In genomic region chr9:44119011-44119410, GRCm38 (mm10) we compare ENCODE assay signal across 9 mouse cellular contexts. TPM values are rescaled to one million over a fixed set of nuclear protein-coding genes. Genes with fewer than 3 reads are reported as not detected.
A peak's percentile ranks its signal among the peaks of the same experiment; 100 is the strongest.
DNase-seq lines count a peak whose midpoint lies in the region; ATAC-seq lines count a peak whose summit lies in the region.
"Had no signal": no experiment of that assay in that cellular context is flagged by ENCODE, and none has a peak within 500 bp of the region (broad histone marks: within the 10 kb centered on the region; RNA-seq: fewer than 3 reads in every experiment).

No protein-coding gene starts in this region.

- DNase-seq in cerebellum, postnatal 10 days: peak; percentile 64 to 65
- no peak for DNase-seq in cerebellum, adult 9-11 months
- peak; percentile 40 for DNase-seq in midbrain, embryonic 10.5 days (ENCODE audit: low spot score)
- peak; percentile 79 for DNase-seq in induced T-regulatory cell, adult 2 months (ENCODE audit: low read depth)
- peak; percentile 53 for DNase-seq in testis, postnatal 14 days (ENCODE audit: low spot score)
- no peak for DNase-seq in frontal cortex, postnatal 14 days (ENCODE audit: low spot score in 2 of 2)
- no peak for DNase-seq in Muller cell, postnatal 12 days (ENCODE audit: inconsistent ontology term)

- no peak overlapping the region for H3K4me2 ChIP-seq in midbrain, embryonic 16.5 days (ENCODE audit: low read length)

- H3K9me3 ChIP-seq in midbrain, embryonic 10.5 days (replicated peaks): no peaks in the 10 kb centered on the region
- no peaks in the 10 kb centered on the region for H3K9me3 ChIP-seq in midbrain, embryonic 16.5 days (replicated peaks; ENCODE audit: control insufficient read depth, low read length, poor library complexity, severe bottlenecking)

- WGBS in midbrain, embryonic 10.5 days: 50% methylated on average over 5 of the region's 5 CpGs
- WGBS in midbrain, embryonic 16.5 days: 51% methylated on average over 5 of the region's 5 CpGs

- no peak overlapping the region for H3K4me3 ChIP-seq in midbrain, embryonic 10.5 days
- H3K4me3 ChIP-seq in midbrain, embryonic 16.5 days (ENCODE audit: low read depth, low read length): no peak overlapping the region

- 0 out of 2 replicates have a peak, but pooled peaks cover 3% of the 10 kb centered on the region for H3K4me1 ChIP-seq in midbrain, embryonic 10.5 days
- no peaks in the 10 kb centered on the region for H3K4me1 ChIP-seq in midbrain, embryonic 16.5 days (ENCODE audit: control insufficient read depth, insufficient read depth, low read length)

- no peaks in the 10 kb centered on the region for H3K27me3 ChIP-seq in midbrain, embryonic 10.5 days (ENCODE audit: low read depth, poor library complexity, severe bottlenecking)
- H3K27me3 ChIP-seq in midbrain, embryonic 16.5 days (ENCODE audit: control insufficient read depth, insufficient read depth, low read depth, low read length): no peaks in the 10 kb centered on the region

- no peak overlapping the region for H3K27ac ChIP-seq in midbrain, embryonic 10.5 days (replicated peaks)
- H3K27ac ChIP-seq in midbrain, embryonic 16.5 days (ENCODE audit: low read length): no peak overlapping the region

- no peaks in the 10 kb centered on the region for H3K36me3 ChIP-seq in midbrain, embryonic 10.5 days
- no peaks in the 10 kb centered on the region for H3K36me3 ChIP-seq in midbrain, embryonic 16.5 days (ENCODE audit: control insufficient read depth, insufficient read depth, low read length)

- no peak overlapping the region for H3K9ac ChIP-seq in midbrain, embryonic 16.5 days (ENCODE audit: low read depth, low read length)

- no peak for ATAC-seq in midbrain, embryonic 16.5 days

RNA-seq across cellular contexts. Expression of gene Rnf26, which starts 5.7 kb away (rescaled TPM):
- polyA plus RNA-seq in midbrain, embryonic 10.5 days (2016; fragmentation: Nextera tagmentation; extraction: Ambion mirVana): 81.3 and 81.5 TPM in 2 replicates
- 25.6 and 26.0 TPM in 2 replicates for polyA plus RNA-seq in midbrain, embryonic 16.5 days (2015; fragmentation: Nextera tagmentation; extraction: Ambion mirVana)

RNA-seq across cellular contexts. Expression of gene Gm49380, which starts 5.7 kb away (rescaled TPM):
- 0.35 and 0.63 TPM in 2 replicates for polyA plus RNA-seq in midbrain, embryonic 10.5 days (2016; fragmentation: Nextera tagmentation; extraction: Ambion mirVana)
- polyA plus RNA-seq in midbrain, embryonic 16.5 days (2015; fragmentation: Nextera tagmentation; extraction: Ambion mirVana): 0.10 and 0.15 TPM in 2 replicates
- polyA plus RNA-seq: liver, embryonic 16.5 days had no signal

RNA-seq across cellular contexts. Expression of gene C1qtnf5, which starts 12.0 kb away (rescaled TPM):
- 0.29 and 0.93 TPM in 2 replicates for polyA plus RNA-seq in midbrain, embryonic 10.5 days (2016; fragmentation: Nextera tagmentation; extraction: Ambion mirVana)
- polyA plus RNA-seq in midbrain, embryonic 16.5 days (2015; fragmentation: Nextera tagmentation; extraction: Ambion mirVana): 4.6 and 5.5 TPM in 2 replicates

RNA-seq across cellular contexts. Expression of gene Mcam, which starts 15.3 kb away (rescaled TPM):
- polyA plus RNA-seq in midbrain, embryonic 10.5 days (2016; fragmentation: Nextera tagmentation; extraction: Ambion mirVana): 12.0 and 13.7 TPM in 2 replicates
- polyA plus RNA-seq in midbrain, embryonic 16.5 days (2015; fragmentation: Nextera tagmentation; extraction: Ambion mirVana): 9.6 and 10.5 TPM in 2 replicates

RNA-seq across cellular contexts. Expression of gene Mfrp, which starts 17.5 kb away (rescaled TPM):
- polyA plus RNA-seq in midbrain, embryonic 10.5 days (2016; fragmentation: Nextera tagmentation; extraction: Ambion mirVana): 0.07 and 0.17 TPM in 2 replicates
- polyA plus RNA-seq in midbrain, embryonic 16.5 days (2015; fragmentation: Nextera tagmentation; extraction: Ambion mirVana): 0.15 and 0.16 TPM in 2 replicates
- polyA plus RNA-seq: liver, embryonic 16.5 days had no signal

Comparison
In these comparisons a context has a peak if more than half of its experiments do, and no peak if none do; other contexts are left out.
1. DNase-seq: peak in cerebellum, postnatal 10 days (2 of 2), midbrain, embryonic 10.5 days (single experiment), induced T-regulatory cell, adult 2 months (single experiment) and testis, postnatal 14 days (single experiment); none in cerebellum, adult 9-11 months (single experiment), frontal cortex, postnatal 14 days (0 of 2) and Muller cell, postnatal 12 days (single experiment).